32 mouse cellular contexts compared by ENCODE assay signal in the genomic region with DNA sequence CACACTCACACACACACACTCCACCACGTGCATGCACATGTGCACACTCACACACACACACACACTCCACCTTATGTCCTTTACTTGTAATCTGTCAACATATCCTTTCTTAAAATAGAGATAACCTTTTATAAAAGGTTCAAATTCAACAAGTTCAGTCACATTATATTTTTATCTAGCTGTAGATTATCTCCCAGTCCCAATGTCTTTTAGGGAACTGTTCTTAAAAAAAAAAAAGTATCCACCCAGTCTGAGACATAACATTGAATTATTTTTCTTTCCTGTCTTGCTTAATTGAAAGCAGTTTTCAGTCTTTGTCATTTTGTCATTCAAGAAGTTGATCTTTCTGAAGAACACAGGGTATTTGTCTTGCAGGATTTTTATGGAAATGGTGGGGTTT. TPM values are rescaled to one million over a fixed set of nuclear protein-coding genes. Genes with fewer than 3 reads are reported as not detected.
"Had no signal": no experiment of that assay in that cellular context is flagged by ENCODE, and none has a peak within 500 bp of the region (broad histone marks: within the 10 kb centered on the region; RNA-seq: fewer than 3 reads in every experiment).

No protein-coding gene starts in this region.

- H3K9me3 ChIP-seq: heart, embryonic 12.5 days; heart, embryonic 13.5 days; heart, embryonic 15.5 days; hindbrain, embryonic 10.5 days; hindbrain, embryonic 12.5 days; hindbrain, embryonic 13.5 days; hindbrain, embryonic 15.5 days; intestine, embryonic 15.5 days; kidney, embryonic 15.5 days had no signal

- H3K4me2 ChIP-seq: heart, embryonic 12.5 days; heart, embryonic 13.5 days; heart, embryonic 15.5 days; hindbrain, embryonic 12.5 days; hindbrain, embryonic 13.5 days; hindbrain, embryonic 14.5 days; hindbrain, embryonic 15.5 days; intestine, embryonic 15.5 days; kidney, embryonic 15.5 days had no signal

- DNase-seq: heart, postnatal 10 days; heart, postnatal 14 days; heart, postnatal 36 days; heart, postnatal 4 days; kidney, adult 11 months; kidney, adult 18-20 months; kidney, adult 2 months; kidney, adult 8-10 months; kidney, adult 9 months; kidney, postnatal 10 days; kidney, postnatal 14 days; kidney, postnatal 25 days; kidney, postnatal 36 days; kidney, postnatal 4 days; layer of hippocampus, adult 9-11 months; layer of hippocampus, postnatal 36 days had no signal

- H3K4me3 ChIP-seq: heart, embryonic 12.5 days; heart, embryonic 13.5 days; heart, embryonic 15.5 days; hindbrain, embryonic 10.5 days; hindbrain, embryonic 12.5 days; hindbrain, embryonic 13.5 days; hindbrain, embryonic 15.5 days; intestine, embryonic 15.5 days; kidney, embryonic 15.5 days; layer of hippocampus, adult 2 months; left cerebral cortex, adult 2 months had no signal

- H3K27ac ChIP-seq: heart, embryonic 13.5 days; heart, embryonic 15.5 days; hindbrain, embryonic 10.5 days; hindbrain, embryonic 12.5 days; hindbrain, embryonic 13.5 days; hindbrain, embryonic 14.5 days; hindbrain, embryonic 15.5 days; hindbrain, postnatal 0 days; intestine, embryonic 15.5 days; kidney, embryonic 15.5 days; kidney, postnatal 0 days; layer of hippocampus, adult 2 months; left cerebral cortex, adult 2 months had no signal

- H3K9ac ChIP-seq: heart, embryonic 12.5 days; heart, embryonic 13.5 days; heart, embryonic 15.5 days; hindbrain, embryonic 12.5 days; hindbrain, embryonic 13.5 days; hindbrain, embryonic 14.5 days; hindbrain, embryonic 15.5 days; intestine, embryonic 15.5 days; kidney, embryonic 15.5 days had no signal

- H3K4me1 ChIP-seq: heart, embryonic 15.5 days; hindbrain, embryonic 15.5 days; intestine, embryonic 15.5 days; kidney, embryonic 15.5 days had no signal

- H3K27me3 ChIP-seq: heart, embryonic 12.5 days; heart, embryonic 13.5 days; heart, embryonic 15.5 days; hindbrain, embryonic 12.5 days; hindbrain, embryonic 13.5 days; hindbrain, embryonic 15.5 days; intestine, embryonic 15.5 days; kidney, embryonic 15.5 days had no signal

- H3K36me3 ChIP-seq: heart, embryonic 12.5 days; heart, embryonic 13.5 days; heart, embryonic 15.5 days; hindbrain, embryonic 10.5 days; hindbrain, embryonic 12.5 days; hindbrain, embryonic 13.5 days; hindbrain, embryonic 15.5 days; intestine, embryonic 15.5 days; kidney, embryonic 15.5 days had no signal

RNA-seq across cellular contexts. Expression of a gene that starts 48.4 kb away (rescaled TPM):
- total RNA-seq: heart, postnatal 10 days; heart, postnatal 25 days; heart, postnatal 36 days; hematopoietic stem cell, adult 5-6 weeks had no signal
